In genomic region chr1:132982728-132983127, GRCm38 (mm10) we compare ENCODE assay signal across 8 mouse cellular contexts. TPM values are rescaled to one million over a fixed set of nuclear protein-coding genes. Genes with fewer than 3 reads are reported as not detected.
DNase-seq lines count a peak whose midpoint lies in the region; ATAC-seq and TF ChIP-seq lines count a peak whose summit lies in the region.

No protein-coding gene starts in this region.

- H3K4me1 ChIP-seq in forebrain, embryonic 11.5 days (replicated peaks; ENCODE audit: control insufficient read depth, insufficient read depth, low read length) = no peaks in the 10 kb centered on the region
- H3K4me1 ChIP-seq in hindbrain, embryonic 16.5 days (ENCODE audit: control insufficient read depth, insufficient read depth, low read depth, low read length) = no peaks in the 10 kb centered on the region
- no peaks in the 10 kb centered on the region for H3K4me1 ChIP-seq in midbrain, embryonic 16.5 days (ENCODE audit: control insufficient read depth, insufficient read depth, low read length)

- intact Hi-C loops in left cerebral cortex, adult 2 months (cut with DNase I) = loop anchor here (1.0 to 10.0 kb wide), 2 partner anchors 224 to 358 kb away; no protein-coding TSS in a partner anchor

- no peaks in the 10 kb centered on the region for H3K9me3 ChIP-seq in forebrain, embryonic 11.5 days (ENCODE audit: control insufficient read depth, low read length)
- H3K9me3 ChIP-seq in hindbrain, embryonic 16.5 days (ENCODE audit: control insufficient read depth, low read length) = no peaks in the 10 kb centered on the region
- H3K9me3 ChIP-seq in midbrain, embryonic 16.5 days (replicated peaks; ENCODE audit: control insufficient read depth, low read length, poor library complexity, severe bottlenecking) = no peaks in the 10 kb centered on the region

- H3K36me3 ChIP-seq in forebrain, embryonic 11.5 days (ENCODE audit: control insufficient read depth, insufficient read depth, low read length) = no peaks in the 10 kb centered on the region; the same call in 1 of the 2 replicates
- peaks cover 12% of the 10 kb centered on the region for H3K36me3 ChIP-seq in hindbrain, embryonic 16.5 days (ENCODE audit: control insufficient read depth, insufficient read depth, low read length)
- no peaks in the 10 kb centered on the region; the same call in 1 of the 2 replicates for H3K36me3 ChIP-seq in midbrain, embryonic 16.5 days (ENCODE audit: control insufficient read depth, insufficient read depth, low read length)
- peaks cover 2% of the 10 kb centered on the region for H3K36me3 ChIP-seq in splenic B cell, adult 2 months (ENCODE audit: control insufficient read depth, insufficient read depth, low read length, poor library complexity, severe bottlenecking)

- ATAC-seq in forebrain, embryonic 11.5 days (replicated peaks; ENCODE audit: low FRiP score) = 0 out of 2 replicates have a peak, but pooled peaks have one; percentile 61
- ATAC-seq in hindbrain, embryonic 16.5 days = peak; percentile 82
- ATAC-seq in midbrain, embryonic 16.5 days = peak; percentile 80

- 67% methylated on average over 7 of the region's 7 CpGs for WGBS in forebrain, embryonic 11.5 days
- WGBS in hindbrain, embryonic 16.5 days = 61% methylated on average over 7 of the region's 7 CpGs
- WGBS in midbrain, embryonic 16.5 days = 61% methylated on average over 7 of the region's 7 CpGs

- DNase-seq in urinary bladder, postnatal 25 days (ENCODE audit: low spot score) = peak; percentile 40
- DNase-seq in urinary bladder, postnatal 10 days (ENCODE audit: low spot score) = no peak
- peak; percentile 24 for DNase-seq in c-Kit-positive CD71-positive TER-119-positive erythroid progenitor cells, embryonic 14.5 days (ENCODE audit: low spot score)
- peak; percentile 81 for DNase-seq in forebrain, embryonic 11.5 days (ENCODE audit: low spot score)
- DNase-seq in left cerebral cortex, adult 2 months (ENCODE audit: extremely low spot score in 1 of 2, low spot score in 2 of 2) = peak; percentile 70 to 74
- DNase-seq in splenic B cell, adult 2 months (ENCODE audit: low read depth, low spot score) = peak; percentile 73

- H3K4me2 ChIP-seq in forebrain, embryonic 11.5 days (ENCODE audit: low read depth, low read length, severe bottlenecking) = no peak overlapping the region
- H3K4me2 ChIP-seq in hindbrain, embryonic 16.5 days (ENCODE audit: low read length) = no peak overlapping the region
- no peak overlapping the region for H3K4me2 ChIP-seq in midbrain, embryonic 16.5 days (ENCODE audit: low read length)

- no peak overlapping the region for H3K27ac ChIP-seq in forebrain, embryonic 11.5 days (ENCODE audit: low read depth, low read length)
- H3K27ac ChIP-seq in hindbrain, embryonic 16.5 days (ENCODE audit: low read depth, low read length) = no peak overlapping the region
- no peak overlapping the region for H3K27ac ChIP-seq in left cerebral cortex, adult 2 months
- H3K27ac ChIP-seq in midbrain, embryonic 16.5 days (ENCODE audit: low read length) = no peak overlapping the region

- H3K27me3 ChIP-seq in forebrain, embryonic 11.5 days (ENCODE audit: control insufficient read depth, insufficient read depth, low read length) = no peaks in the 10 kb centered on the region
- no peaks in the 10 kb centered on the region for H3K27me3 ChIP-seq in hindbrain, embryonic 16.5 days (replicated peaks; ENCODE audit: control insufficient read depth, insufficient read depth, low read length)
- no peaks in the 10 kb centered on the region for H3K27me3 ChIP-seq in midbrain, embryonic 16.5 days (ENCODE audit: control insufficient read depth, insufficient read depth, low read depth, low read length)
- H3K27me3 ChIP-seq in splenic B cell, adult 2 months (ENCODE audit: control insufficient read depth, insufficient read depth, low read length, poor library complexity, severe bottlenecking) = no peaks in the 10 kb centered on the region

- no peak overlapping the region for H3K4me3 ChIP-seq in forebrain, embryonic 11.5 days (ENCODE audit: low read depth, low read length)
- no peak overlapping the region for H3K4me3 ChIP-seq in hindbrain, embryonic 16.5 days (ENCODE audit: low read length)
- no peak overlapping the region for H3K4me3 ChIP-seq in left cerebral cortex, adult 2 months
- no peak overlapping the region for H3K4me3 ChIP-seq in midbrain, embryonic 16.5 days (ENCODE audit: low read depth, low read length)

- no peak overlapping the region for H3K9ac ChIP-seq in forebrain, embryonic 11.5 days (ENCODE audit: low read length)
- no peak overlapping the region for H3K9ac ChIP-seq in hindbrain, embryonic 16.5 days (ENCODE audit: low read depth, low read length)
- no peak overlapping the region for H3K9ac ChIP-seq in midbrain, embryonic 16.5 days (ENCODE audit: low read depth, low read length)

- TF ChIP-seq CTCF in left cerebral cortex, adult 2 months (IDR thresholded peaks at IDR 0.05) = peak; percentile 89

RNA-seq across cellular contexts. Expression of gene Mdm4, which starts 47.6 kb away (rescaled TPM):
- polyA plus RNA-seq in forebrain, embryonic 11.5 days (2014; fragmentation: Nextera tagmentation; extraction: Ambion mirVana) = 44.7 and 51.0 TPM in 2 replicates
- polyA plus RNA-seq in hindbrain, embryonic 16.5 days (2015; fragmentation: Nextera tagmentation; extraction: Ambion mirVana) = 30.2 and 30.3 TPM in 2 replicates
- total RNA-seq in left cerebral cortex, adult 2 months (2021) = 10 to 100 TPM; 79.0 to 85.9 TPM
- polyA plus RNA-seq in midbrain, embryonic 16.5 days (2015; fragmentation: Nextera tagmentation; extraction: Ambion mirVana) = 35.4 and 40.8 TPM in 2 replicates
